Mouse (Mus musculus): ENCODE data around the gene Smco1. TPM values are rescaled to one million over a fixed set of nuclear protein-coding genes. Genes with fewer than 3 reads are reported as not detected.
"Not testable (repeated sequence)": the region's sequence is repeated elsewhere in the genome, so short reads cannot be mapped to it uniquely, and the experiment has no call there.

Gene Smco1
- 10 to 100 TPM; 28.1 to 28.7 TPM for total RNA-seq (2021)

- intact Hi-C loops (cut with DNase I) = no loop called here
- DNase-seq = peak; percentile 26 to 34
These were observed at the start of gene Smco1 for GRCm38 (mm10) chr16:32271291-32271690. TSS of gene Smco1 (plus strand) at chr16:32271468.

GRCm38 (mm10) chr16:32221803-32222202 is 49.5 kb upstream of the Smco1 start:
- DNase-seq = no peak

GRCm38 (mm10) chr16:32222399-32222798 is 48.9 kb upstream of the Smco1 start:
- no peak for DNase-seq
- intact Hi-C loops (cut with DNase I) = no loop called here

More at GRCm38 (mm10) chr16:32221803-32222202, 49.5 kb upstream of the Smco1 start:
- intact Hi-C loops (cut with DNase I) = no loop called here

- intact Hi-C loops (cut with DNase I) = not testable (repeated sequence)
- peak in 1 of 2 experiments; percentile 12 for DNase-seq
These were observed 39.2 kb upstream of the Smco1 start for GRCm38 (mm10) chr16:32232050-32232449.

GRCm38 (mm10) chr16:32237930-32238680 is 33.2 kb upstream of the Smco1 start:
- intact Hi-C loops (cut with DNase I) = no loop called here
- peak in 1 of 2 experiments; percentile 17 for DNase-seq

- intact Hi-C loops (cut with DNase I) = loop anchor here (10.0 kb wide), 1 partner anchor 295 kb away; the partner anchor contains the start of genes 0610012G03Rik and Ncbp2
These were observed 31.6 kb upstream of the Smco1 start for GRCm38 (mm10) chr16:32239428-32240312.

GRCm38 (mm10) chr16:32243901-32244300 is 27.4 kb upstream of the Smco1 start:
- intact Hi-C loops (cut with DNase I) = loop anchor here (10.0 kb wide), 1 partner anchor 299 kb away; the partner anchor contains the start of genes 0610012G03Rik and Ncbp2
- no peak for DNase-seq

More at GRCm38 (mm10) chr16:32239428-32240312, 31.6 kb upstream of the Smco1 start:
- no peak for DNase-seq

- peak in 1 of 2 experiments; percentile 50 for DNase-seq
- intact Hi-C loops (cut with DNase I) = loop anchor here (2.0 to 10.0 kb wide), 3 partner anchors 132 to 302 kb away; partner anchors contain the start of genes 0610012G03Rik and Ncbp2
These were observed 24.9 kb upstream of the Smco1 start for GRCm38 (mm10) chr16:32246351-32246791.

- DNase-seq = peak; percentile 95 to 96
- intact Hi-C loops (cut with DNase I) = loop anchor here (1.0 to 10.0 kb wide), 4 partner anchors 30 to 302 kb away; partner anchors contain the start of genes 0610012G03Rik, Ncbp2 and Rnf168
These were observed 24.3 kb upstream of the Smco1 start, which contains the start of the genes Fbxo45 and Wdr53 for GRCm38 (mm10) chr16:32246952-32247370. TSS of gene Fbxo45 (minus strand) at chr16:32247158. TSS of gene Wdr53 (plus strand) at chr16:32247227.

GRCm38 (mm10) chr16:32264225-32264624 is 7.0 kb upstream of the Smco1 start:
- intact Hi-C loops (cut with DNase I) = loop anchor here (2.0 to 5.0 kb wide), 2 partner anchors 195 to 233 kb away; partner anchors contain the start of gene Zdhhc19
- peak in 1 of 2 experiments; percentile 38 for DNase-seq

- intact Hi-C loops (cut with DNase I) = no loop called here
- no peak for DNase-seq
These were observed 2.1 kb downstream of the Smco1 start for GRCm38 (mm10) chr16:32273338-32273737.

- intact Hi-C loops (cut with DNase I) = loop anchor here (5.0 kb wide), 1 partner anchor 57 kb away; the partner anchor contains the start of gene Ubxn7
- DNase-seq = no peak
These were observed 3.8 kb downstream of the Smco1 start for GRCm38 (mm10) chr16:32275041-32275440.

- DNase-seq = no peak
- intact Hi-C loops (cut with DNase I) = loop anchor here (5.0 kb wide), 1 partner anchor 56 kb away; the partner anchor contains the start of gene Ubxn7
These were observed 4.6 kb downstream of the Smco1 start for GRCm38 (mm10) chr16:32275830-32276229.

GRCm38 (mm10) chr16:32277308-32278256 is 6.3 kb downstream of the Smco1 start, which contains the start of gene Rnf168:
TSS of gene Rnf168 (plus strand) at chr16:32277459.
- peak; percentile 90 to 95 for DNase-seq
- intact Hi-C loops (cut with DNase I) = loop anchor here (1.0 to 5.0 kb wide), 2 partner anchors 30 to 55 kb away; partner anchors contain the start of genes Fbxo45, Ubxn7 and Wdr53

GRCm38 (mm10) chr16:32278396-32278795 is 7.1 kb downstream of the Smco1 start:
- intact Hi-C loops (cut with DNase I) = loop anchor here (5.0 kb wide), 1 partner anchor 54 kb away; the partner anchor contains the start of gene Ubxn7
- no peak for DNase-seq

- intact Hi-C loops (cut with DNase I) = no loop called here
These were observed 8.9 kb downstream of the Smco1 start for GRCm38 (mm10) chr16:32280211-32280610.

GRCm38 (mm10) chr16:32282608-32283007 is 11.3 kb downstream of the Smco1 start:
- DNase-seq = no peak
- intact Hi-C loops (cut with DNase I) = no loop called here

More at GRCm38 (mm10) chr16:32280211-32280610, 8.9 kb downstream of the Smco1 start:
- no peak for DNase-seq

GRCm38 (mm10) chr16:32291821-32292220 is 20.6 kb downstream of the Smco1 start:
- intact Hi-C loops (cut with DNase I) = no loop called here
- no peak for DNase-seq

GRCm38 (mm10) chr16:32299617-32300016 is 28.3 kb downstream of the Smco1 start:
- DNase-seq; intact Hi-C loops (cut with DNase I): not testable (repeated sequence)
